Mouse (Mus musculus): ENCODE measurements around the gene Pi4k2b.
"Not testable (repeated sequence)": the region's sequence is repeated elsewhere in the genome, so short reads cannot be mapped to it uniquely, and the experiment has no call there.

The Pi4k2b gene

DNA sequence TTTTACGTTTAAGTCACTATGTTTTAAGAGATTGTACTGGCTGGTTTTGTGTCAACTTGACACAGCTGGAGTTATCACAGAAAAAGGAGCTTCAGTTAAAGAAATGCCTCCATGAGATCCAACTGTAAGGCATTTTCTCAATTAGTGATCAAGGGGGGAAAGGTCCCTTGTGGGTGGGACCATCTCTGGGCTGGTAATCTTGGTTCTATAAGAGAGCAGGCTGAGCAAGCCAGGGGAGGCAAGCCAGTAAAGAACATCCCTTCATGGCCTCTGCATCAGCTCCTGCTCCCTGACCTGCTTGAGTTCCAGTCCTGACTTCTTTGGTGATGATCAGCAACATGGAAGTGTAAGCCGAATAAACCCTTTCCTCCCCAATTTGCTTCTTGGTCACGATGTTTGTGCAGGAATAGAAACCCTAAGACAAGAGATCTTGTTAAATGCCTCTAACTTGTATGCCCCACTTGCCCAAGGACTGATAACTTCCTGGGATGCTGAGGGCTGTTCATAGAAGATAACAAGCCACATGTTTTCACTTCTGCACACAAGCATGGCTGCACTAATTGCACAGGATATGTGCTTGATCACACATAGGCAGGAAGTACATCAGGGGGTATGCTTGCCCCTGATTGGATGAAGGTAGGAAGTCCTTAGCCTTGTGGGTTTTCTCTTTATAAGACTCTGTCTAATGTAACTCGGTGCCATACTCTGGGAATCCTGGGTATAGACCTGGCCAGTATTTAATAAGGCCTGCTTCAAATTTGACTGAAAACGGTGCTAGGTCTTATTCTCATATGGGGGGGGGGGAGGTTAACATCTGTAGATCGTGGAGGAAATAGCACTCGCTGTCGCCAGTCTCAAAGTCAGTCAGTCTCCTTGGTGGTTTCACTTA lies 35.3 kb downstream of the Pi4k2b start:
- not testable (repeated sequence) for DNase-seq (ENCODE audit: low spot score in 2 of 2)

DNA sequence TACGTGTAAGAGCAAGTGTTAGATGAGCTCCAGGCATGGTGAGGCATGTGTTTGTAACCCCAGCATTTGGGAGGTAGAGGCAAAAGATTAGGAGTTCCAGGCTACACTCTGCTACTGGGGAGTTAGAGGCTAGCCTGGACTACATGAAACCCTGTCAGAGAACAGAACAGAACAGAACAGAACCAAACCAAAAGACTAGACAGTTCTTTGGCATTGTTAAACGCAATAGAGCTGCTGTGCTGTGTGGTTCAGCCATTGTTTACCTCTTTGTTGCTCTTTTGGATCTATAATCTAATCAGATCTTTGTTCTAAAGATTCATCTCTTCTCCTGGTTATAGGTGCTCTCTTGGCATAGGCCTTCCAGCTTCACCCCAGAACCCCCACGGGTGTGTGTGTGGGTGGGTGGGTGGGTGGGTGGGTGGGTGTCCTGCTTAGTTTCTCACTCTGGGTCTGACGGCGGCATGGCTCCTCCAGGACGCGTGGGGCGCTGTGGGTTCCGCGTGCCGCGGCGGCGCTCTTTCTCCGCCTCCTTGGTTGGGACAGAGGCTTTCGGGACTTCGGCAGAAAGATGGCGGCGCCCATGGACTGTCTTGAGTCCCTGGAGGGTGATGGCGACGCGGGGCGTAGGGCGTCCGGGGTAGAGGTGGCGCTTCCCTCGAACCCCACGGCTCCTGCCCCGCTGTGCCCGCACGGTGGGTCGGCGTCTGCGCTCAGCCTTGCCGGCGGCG lies 41.3 kb downstream of the Pi4k2b start:
- DNase-seq (ENCODE audit: low spot score in 2 of 2): peak; percentile 87 to 89

- no peak for DNase-seq (ENCODE audit: low spot score in 2 of 2)
These were observed 41.9 kb downstream of the Pi4k2b start for GRCm38 (mm10) chr5:52783251-52783620.

- DNase-seq (ENCODE audit: low spot score in 2 of 2): no peak
These were observed 42.6 kb downstream of the Pi4k2b start for GRCm38 (mm10) chr5:52783957-52784356.

GRCm38 (mm10) chr5:52786556-52787322 lies 45.4 kb downstream of the Pi4k2b start:
- no peak for DNase-seq (ENCODE audit: low spot score in 2 of 2)

- DNase-seq (ENCODE audit: low spot score in 2 of 2): no peak
These were observed 51.9 kb downstream of the Pi4k2b start for GRCm38 (mm10) chr5:52793230-52793629.

GRCm38 (mm10) chr5:52794109-52794508 lies 52.7 kb downstream of the Pi4k2b start:
- DNase-seq (ENCODE audit: low spot score in 2 of 2): no peak

DNA sequence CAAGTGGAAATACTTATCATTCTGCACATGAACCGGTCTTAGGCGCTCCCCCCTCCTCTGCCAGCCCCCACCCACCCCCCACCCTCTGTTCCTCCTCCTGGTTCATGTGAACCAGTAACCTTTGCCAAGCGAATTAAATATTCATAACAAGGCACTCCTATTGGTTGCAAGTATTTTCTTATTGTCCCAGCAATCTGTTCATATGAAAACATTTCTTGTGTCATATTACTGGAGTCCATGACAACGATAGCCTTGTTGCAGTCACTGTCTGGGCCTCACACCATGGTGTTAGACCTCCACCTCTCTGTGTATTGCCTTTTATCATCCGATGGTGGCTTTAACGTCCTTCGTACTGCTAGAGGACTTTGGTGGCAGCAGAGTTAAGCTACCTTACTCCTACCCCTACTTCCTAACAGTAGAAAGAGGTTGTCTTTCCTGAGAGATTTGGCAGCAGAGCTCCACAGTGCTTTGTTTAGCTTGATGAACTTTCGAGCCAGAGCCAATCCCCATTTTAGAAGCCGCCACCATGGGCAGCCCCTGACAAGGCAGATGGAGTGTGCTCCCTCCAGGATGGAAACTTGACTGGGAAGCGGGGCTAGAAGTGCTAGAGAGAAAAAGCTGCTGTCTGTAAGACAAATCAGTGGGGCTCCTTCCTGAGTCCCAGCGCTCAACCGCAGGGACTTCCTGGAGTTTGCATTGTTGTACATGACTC lies 58.1 kb downstream of the Pi4k2b start:
- no peak for DNase-seq (ENCODE audit: low spot score in 2 of 2)

DNA sequence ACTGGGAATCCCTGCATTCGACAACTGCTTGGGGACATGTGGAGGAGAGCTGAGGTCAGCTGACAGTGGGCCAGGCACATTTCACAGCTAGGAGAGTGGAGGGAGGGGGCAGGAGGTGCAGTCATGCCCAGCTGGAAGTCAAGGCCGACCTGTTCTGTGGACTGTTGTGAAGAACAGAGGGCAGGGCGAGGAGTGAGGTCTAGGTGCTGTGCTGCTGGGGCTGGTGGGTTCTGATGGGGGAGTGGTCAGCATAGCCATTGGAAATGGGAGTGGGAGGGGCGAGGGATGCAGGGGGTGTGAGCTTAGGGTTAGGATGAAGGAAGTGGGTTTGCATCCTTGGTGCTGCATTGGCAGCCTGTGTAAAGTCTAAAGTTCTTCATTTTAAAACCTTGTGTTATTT lies 64.4 kb downstream of the Pi4k2b start:
- no peak for DNase-seq (ENCODE audit: low spot score in 2 of 2)

DNA sequence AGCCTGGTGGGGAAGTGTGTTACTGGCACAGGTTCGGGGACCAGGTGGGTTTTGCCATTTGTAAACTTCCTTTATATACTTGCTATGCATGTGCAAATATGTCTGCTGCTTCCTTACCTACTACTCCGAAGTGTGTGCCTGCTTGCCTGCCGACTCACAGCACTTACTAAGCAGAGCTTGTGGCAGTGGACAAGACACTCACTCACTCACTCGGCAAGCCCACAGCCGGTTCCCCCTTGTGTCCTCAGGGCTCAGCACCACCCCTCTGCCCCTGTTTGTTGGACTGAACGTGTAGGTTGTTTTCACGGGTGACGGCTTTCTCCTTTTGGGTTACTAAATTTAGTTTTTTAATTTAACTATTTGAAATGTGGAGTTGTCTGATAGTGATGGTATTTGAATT lies 65.0 kb downstream of the Pi4k2b start:
- no peak for DNase-seq (ENCODE audit: low spot score in 2 of 2)

DNA sequence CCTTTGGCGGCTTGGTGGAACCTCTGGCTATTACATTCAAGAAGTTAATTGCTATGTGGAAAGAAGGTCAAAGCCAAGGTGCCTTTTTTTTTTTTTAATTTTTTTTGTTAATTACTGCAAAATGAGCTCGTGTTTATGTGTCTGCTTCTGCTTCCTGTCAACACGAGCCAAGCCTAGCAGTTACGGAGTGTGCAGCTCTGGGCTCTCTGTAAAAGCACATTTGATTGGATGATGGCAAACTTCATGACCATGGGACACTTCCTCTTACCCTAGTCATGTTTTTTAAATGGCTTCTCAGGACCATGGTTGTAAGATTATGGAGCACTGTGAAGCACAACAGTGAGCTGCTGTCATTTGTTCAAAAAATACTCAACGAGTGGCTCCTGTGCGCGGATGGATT lies 65.7 kb downstream of the Pi4k2b start:
- DNase-seq (ENCODE audit: low spot score in 2 of 2): no peak

DNA sequence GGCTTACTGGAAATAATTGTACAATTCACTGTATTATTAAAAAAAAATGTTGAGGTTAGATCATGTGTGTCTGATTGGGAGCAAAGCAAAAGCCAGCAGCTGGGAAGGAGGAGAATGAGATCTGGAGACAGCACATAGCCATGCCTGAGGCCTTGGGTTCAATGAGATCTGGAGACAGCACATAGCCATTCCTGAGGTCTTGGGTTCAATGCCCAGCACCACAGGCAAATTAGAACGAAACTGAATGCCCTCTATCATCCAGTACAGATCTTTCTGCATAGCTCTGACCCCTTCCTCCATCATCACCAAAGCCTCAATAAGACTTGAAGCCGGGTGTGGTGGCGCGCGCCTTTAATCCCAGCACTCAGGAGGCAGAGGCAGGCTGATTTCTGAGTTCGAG lies 69.1 kb downstream of the Pi4k2b start:
- no peak for DNase-seq (ENCODE audit: low spot score in 2 of 2)

GRCm38 (mm10) chr5:52811056-52811455 lies 69.7 kb downstream of the Pi4k2b start:
- no peak for DNase-seq (ENCODE audit: low spot score in 2 of 2)

GRCm38 (mm10) chr5:52812456-52812855 lies 71.1 kb downstream of the Pi4k2b start:
- DNase-seq (ENCODE audit: low spot score in 2 of 2): peak; percentile 35 to 53

- no peak for DNase-seq (ENCODE audit: low spot score in 2 of 2)
These were observed 71.9 kb downstream of the Pi4k2b start for GRCm38 (mm10) chr5:52813312-52813711.

- no peak for DNase-seq (ENCODE audit: low spot score in 2 of 2)
These were observed 77.3 kb downstream of the Pi4k2b start for GRCm38 (mm10) chr5:52818676-52819075.
